Mouse (Mus musculus) brain, embryonic 18.5 days (tissue): Measurements from ENCODE around the gene 2310034G01Rik.

Experiments
- DNase-seq: peaks from one replicate; pipeline ENCODE4 v3.0.0-alpha.2; 2012; ENCODE audit warnings: low read depth, low spot score

The 2310034G01Rik gene

DNA sequence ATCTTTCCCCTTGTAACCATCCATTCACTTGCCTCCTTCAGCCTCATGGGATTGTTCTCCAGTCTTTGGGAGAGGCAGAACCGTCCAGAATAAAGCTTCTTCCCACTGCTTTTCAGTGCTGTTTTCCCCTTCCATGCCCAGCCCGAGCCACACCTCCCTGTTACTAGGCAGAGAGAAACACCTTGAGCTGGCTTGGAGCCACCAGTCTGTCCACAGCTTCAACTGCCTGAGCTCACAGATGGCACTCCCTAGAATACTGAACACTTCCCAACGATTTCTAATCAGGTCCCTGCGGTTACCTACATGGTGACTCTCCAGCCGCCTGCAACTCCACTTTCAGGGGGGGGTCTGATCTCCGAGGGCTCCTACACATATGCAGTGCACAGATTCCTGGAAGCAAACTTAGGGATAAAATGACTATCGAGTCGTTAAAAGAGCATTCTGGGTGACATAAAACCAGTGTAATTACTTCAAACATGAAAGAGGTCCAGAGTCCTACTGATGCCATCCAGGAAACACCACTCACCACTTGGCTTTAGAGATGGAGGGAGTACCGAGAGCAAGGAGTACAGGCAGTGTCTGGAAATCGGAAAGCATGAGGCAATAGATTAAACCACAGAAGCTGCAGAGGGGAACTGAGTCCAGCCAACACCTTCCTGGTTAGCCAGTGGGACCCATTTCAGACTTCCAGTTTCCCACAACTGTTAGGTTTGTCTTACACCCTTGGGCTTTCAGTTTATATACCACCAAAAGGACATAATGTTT, at the start of gene 2310034G01Rik:
2310034G01Rik (minus strand) TSS at position 135 of the 765 bp plus-strand sequence.
- no peak for DNase-seq

DNA sequence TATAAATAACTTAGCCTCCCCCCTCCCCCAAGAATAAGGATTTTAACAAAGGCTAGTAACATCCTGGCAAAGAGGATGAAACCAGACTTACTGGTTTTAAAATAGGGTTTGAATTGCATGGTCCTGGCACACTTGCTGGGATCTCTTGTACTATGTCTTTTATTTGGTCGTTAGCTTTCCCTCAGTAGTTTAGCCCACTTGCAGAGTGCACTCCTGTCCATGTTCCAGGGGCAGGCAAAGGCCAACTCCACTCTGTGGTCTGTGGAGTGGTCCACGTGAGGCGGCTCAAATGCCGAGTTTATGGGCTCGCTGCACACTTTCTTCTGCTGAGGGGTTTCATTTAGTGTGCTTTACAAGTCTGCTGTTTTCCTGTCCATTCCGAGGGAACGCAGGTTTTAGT, 49.8 kb upstream of the 2310034G01Rik start:
- no peak for DNase-seq

DNA sequence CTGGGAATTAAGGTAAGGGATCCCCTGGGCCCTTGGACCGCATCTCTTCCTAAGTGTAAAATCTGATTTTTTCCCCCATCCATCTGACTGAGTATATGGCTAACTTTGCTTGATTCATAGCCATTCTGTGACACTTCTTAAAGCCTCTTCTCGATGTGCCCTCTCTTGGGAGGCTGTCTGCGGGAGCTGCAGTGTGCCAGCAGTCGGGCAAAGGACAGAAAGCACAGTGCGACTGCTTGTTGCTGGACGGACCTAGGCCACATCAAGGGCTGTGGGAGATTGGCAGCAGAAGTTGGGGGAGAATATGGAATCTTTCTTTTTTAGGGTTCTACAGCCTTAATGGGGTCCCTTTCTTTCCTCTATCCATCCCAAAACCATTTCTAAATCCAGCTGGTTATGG, 49.3 kb upstream of the 2310034G01Rik start:
- no peak for DNase-seq

DNA sequence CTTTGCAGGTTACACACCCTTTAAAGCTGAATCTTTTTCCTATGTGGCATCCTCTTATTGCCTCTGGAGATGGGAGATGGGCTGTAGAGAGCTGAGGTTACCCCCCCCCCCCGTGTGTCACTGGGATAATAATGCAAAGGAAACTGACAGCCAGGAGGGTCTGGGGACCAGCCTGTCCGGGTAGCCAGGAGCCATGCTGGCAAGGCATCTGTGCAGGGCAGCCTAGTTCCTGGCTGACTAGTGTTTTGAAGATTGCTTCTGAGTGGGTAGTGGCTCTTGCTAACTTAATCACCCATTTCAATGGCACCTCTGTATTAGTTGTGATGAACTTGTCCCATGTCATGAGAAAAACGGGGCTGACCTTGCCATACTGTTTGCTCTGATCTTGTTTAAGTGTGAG, 48.3 kb upstream of the 2310034G01Rik start:
- DNase-seq = no peak

DNA sequence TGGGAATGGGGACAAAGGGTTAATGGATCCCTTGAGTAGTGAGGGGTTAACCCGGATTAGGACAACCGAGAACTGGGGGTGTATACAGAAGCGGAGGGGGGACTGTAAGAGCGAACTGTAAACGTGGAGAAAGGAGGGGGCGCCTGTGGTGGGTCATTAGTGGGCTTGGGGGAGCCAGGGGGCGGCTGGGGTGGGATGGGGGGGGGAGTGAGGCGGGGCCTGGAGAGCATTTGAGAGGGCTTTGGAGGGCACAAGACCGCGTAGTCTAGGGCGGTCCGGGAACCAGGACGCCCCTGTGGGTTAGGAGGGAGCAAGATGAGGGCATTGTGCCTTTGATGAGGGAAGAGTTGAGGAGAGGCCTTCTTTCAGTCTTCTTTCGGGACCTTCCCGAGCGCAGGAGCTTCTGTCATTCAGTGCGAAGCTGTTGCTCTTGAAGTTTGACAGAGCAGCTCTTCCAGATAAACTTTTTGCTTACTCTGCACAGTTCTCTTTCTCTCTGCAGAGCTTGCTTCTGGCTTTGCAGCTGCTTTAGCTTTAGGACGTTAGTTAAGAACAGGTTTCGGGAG, 47.4 kb upstream of the 2310034G01Rik start:
- DNase-seq = no peak

DNA sequence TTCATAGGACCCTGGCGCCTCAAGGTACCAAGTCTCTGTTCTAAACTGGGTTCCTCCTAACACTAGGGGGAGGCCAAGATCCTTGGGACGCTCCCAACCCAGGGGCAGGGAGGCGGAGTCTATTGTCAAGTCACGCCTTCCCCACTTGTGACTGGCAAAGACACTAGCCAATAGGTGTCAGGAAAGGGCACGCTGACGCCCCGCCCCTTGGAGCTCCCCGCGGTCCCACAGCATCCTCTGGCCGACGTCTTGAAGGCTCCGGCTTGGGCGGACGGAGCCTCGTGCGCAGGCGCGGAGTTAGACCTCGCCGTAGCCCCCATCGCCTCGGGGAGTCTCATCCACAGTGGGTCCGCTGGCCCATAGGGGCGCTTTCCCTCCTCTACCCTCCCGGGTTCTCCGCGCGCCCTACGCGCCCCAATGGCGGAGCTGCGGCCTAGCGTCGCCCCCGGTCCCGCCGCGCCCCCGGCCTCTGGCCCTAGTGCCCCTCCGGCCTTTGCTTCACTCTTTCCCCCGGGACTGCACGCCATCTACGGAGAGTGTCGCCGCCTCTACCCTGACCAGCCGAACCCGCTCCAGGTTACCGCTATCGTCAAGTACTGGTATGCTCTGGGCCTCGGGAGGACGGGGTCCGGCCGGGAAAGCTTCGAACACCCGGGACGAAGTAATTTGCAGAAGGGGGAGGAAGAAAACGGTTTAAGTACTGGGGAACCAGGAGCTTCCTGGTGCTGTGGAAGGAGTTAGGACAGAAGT, 46.8 kb upstream of the 2310034G01Rik start, which contains the start of gene Sufu:
Sufu (plus strand) TSS at position 211 of the 750 bp plus-strand sequence.
- peak; percentile 94 for DNase-seq

DNA sequence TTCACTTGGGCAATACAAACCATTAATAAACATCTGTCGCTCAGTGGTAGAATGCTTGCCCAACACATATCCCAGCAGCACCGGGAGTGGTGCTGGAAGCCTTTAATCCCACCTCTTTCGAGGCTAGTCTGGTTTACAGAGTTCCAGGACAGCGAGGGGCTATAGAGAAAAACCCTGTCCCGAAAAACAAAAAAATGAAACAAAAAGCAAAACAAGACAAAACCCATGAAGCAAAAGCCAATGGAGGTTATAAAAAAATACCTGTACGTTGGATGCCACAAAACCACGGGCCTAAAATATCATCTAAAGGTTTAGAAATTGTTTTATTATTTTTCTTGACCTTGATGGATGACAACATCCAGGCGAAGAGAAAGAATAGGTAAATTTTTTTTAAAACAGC, 46.0 kb upstream of the 2310034G01Rik start:
- no peak for DNase-seq

DNA sequence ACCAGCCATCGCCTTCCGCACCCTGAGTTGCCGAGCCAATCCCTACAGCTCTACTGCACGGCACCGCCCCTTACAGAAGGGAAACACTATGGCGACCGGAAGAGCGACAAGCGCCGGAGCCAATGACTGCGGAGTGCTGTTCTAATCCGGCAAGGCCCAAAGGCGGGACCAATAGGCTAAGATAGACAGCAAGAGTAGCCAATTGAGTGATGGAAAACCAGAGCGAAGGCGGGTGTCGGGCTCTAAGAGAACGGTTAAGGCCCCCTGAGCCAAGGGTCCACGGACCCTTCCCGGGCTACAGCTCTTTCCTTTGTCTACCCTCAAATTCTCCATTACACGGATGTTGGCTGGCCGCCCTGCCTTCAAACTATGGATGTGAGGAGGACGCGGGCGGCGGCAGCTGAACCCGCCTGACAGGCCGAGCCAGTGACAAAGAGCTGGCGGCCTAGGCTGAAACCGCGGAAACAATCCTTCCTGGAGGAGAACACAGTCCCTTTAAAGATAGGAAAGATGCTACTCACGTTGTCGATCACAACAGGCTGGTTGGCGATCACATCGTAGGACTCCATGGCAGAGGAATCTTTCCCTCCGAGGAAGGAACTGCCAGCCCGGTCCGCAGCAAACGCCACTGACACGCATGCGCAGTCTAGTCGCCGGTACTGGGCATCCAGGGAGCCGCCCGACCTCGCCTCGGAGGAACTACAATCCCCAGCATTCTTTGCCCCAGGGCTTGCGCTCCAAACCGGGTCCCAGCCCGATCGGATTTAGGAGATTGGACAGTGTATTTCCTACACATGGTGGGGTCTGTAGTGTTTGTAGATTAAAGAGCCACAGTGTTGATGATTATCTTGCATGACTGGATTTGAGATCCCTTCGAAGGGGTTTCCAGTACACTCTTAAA, 45.3 kb upstream of the 2310034G01Rik start, which contains the start of gene Actr1a:
Actr1a (minus strand) TSS at position 640 of the 901 bp plus-strand sequence.
- peak; percentile 98 for DNase-seq

DNA sequence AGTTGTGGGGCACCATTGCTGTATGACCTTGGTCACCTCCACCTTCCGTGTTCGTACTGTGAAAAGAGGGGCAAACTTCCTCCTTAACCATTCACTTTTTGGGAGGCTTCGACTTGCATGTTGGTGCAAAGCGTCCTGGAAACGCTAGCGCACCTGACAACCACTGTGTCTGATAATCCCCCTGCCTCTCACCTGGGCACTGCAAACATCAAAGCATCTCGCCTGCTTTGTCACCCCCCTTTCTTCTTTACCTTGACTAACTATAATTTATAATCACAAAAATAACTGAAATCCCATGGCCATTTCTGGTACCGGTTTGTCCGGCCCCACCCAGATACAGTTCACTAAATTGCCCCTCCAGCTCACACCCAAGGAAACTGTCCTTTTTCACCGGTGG, 44.6 kb upstream of the 2310034G01Rik start:
- DNase-seq = no peak

DNA sequence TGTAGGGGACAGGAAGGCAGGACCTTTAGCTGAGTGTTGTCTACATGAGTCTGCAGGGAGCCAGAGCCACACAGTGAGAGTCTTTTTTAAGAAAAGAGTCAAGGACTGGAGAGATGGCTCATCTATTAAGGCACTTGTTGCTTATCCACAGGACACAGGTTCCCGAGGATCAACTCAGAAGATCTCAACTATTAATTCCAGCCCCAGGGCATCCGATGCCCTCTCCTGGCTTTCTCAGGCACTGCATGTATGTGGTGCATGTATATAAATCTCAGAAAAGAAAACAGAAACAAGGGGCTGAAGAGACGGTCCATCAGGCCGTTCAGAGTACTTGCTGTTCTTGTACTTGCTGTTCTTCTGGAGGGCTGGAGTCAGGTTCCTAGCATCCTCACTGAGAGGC, 41.9 kb upstream of the 2310034G01Rik start:
- DNase-seq = no peak

DNA sequence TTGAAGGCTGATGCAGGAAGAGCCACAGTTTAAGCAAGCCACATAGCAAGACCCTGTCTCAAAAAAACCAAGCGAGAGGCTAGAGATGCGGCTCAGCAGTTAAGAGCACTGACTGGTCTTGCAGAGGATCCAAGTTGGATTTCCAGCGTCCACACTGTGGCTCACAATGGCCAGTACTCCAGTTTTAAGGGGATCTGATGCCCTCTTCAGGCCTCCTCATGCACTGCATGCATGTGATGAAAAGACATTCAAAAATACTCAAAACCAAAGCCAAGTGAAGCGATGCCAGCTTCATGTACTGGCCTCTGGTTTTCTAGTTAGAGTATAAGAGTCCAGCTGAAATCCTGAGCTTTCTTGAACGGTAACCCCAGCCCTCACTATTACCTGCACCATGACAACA, 39.8 kb upstream of the 2310034G01Rik start:
- no peak for DNase-seq

DNA sequence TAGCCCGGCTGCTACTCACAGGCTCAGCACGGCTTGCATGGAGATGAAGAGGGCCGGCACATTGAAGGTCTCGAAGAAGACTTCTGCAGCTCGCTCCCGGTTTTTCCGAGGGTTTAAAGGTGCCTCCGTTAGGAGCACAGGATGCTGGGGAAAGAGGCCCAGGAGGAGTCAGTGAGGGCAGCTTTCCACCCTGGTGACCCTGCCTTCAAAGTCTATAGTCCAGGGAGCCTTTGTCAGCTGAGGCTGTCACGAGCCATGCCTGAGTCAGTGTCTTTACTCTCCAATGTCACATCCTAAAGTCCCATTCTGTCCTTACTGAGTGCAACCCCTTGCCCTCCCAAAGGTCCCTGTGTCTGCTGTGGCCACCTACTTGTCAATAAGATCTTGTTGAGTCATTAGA, 32.2 kb upstream of the 2310034G01Rik start:
- no peak for DNase-seq

DNA sequence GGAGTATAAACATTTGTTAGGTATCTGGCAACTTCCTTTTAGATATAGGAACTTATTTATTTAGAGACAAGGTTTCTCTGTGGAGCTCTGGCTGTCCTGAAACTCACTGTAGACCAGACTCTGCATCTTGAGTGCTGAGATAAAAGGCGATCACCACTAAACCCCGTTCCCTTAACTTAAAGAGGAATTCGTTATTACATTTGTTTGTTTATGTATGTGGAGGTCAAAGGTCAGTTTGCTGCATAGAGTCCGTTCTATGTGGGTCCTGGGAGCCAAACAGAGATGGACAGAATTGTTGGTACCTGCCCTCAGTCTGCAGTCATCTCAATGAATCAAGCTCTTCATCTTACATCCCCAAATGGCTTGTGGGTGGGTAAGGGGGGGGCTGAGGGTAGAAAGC, 25.8 kb upstream of the 2310034G01Rik start:
- no peak for DNase-seq

DNA sequence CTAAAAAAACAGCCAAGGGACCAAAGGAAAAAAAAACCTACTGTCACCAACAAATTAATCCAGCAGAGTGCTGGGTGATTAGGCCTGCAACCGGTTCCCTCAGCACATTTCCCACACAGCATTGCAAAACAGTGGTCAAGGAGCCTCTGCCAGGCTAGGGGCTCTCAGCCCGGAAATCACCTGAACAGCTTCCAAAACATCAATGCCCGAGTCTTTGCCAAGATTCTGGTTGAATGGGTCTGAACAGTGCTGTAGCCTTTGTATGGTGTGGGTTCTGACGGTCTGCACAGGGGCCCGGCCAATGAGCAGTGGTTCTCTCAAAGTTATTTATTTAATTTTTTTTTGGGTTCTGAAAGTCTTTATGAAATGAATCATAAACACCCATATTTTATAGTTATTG, 25.4 kb upstream of the 2310034G01Rik start:
- no peak for DNase-seq

DNA sequence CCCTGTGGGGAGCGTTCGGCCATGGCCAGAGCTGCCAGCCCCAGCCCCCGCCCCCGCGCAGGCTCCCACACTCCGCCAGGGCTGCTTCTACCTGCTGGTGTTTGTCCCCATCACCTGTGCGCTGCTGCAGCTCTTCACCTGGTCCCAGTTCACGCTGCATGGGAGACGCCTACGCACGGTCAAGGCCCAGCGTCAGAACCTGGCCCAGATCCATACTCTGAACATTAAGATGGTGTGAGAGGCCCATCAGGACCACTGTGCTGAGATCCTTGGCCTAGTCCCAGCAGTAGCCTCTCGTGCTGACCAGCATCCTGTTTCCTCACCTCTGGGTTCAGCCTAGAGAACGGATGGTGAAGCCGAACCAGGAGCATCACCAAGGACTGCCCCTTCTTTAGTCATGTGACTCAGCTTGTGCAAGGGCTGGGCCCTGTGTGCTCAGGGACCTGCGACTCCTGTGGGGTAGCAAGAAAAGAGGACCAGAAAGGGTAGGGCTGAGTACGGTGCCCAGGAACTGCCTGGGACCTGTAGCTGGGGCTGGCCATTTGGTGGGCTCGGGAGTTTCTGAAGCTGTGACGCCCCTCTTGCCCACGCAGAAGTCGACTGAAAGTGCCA, 24.5 kb upstream of the 2310034G01Rik start:
- no peak for DNase-seq

DNA sequence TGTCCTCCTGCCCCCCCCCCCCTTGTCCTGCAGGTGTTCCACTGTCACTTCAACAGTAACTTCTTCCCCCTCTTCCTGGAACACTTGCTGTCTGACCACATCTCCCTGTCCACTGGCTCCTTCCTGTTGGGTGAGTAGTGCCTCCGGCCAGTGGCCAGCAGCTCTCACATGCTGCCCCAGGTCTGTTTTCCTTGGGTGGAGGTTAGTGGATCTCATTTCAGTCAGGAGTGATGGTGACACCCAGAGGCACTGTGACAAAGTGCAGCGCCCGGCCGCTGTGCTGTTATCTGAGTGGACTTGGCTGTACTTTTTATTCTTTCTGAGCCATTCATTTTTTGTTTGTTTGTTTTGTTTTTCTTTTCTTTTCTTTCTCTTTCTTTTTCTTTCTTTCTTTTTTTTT, 19.1 kb upstream of the 2310034G01Rik start:
- no peak for DNase-seq

DNA sequence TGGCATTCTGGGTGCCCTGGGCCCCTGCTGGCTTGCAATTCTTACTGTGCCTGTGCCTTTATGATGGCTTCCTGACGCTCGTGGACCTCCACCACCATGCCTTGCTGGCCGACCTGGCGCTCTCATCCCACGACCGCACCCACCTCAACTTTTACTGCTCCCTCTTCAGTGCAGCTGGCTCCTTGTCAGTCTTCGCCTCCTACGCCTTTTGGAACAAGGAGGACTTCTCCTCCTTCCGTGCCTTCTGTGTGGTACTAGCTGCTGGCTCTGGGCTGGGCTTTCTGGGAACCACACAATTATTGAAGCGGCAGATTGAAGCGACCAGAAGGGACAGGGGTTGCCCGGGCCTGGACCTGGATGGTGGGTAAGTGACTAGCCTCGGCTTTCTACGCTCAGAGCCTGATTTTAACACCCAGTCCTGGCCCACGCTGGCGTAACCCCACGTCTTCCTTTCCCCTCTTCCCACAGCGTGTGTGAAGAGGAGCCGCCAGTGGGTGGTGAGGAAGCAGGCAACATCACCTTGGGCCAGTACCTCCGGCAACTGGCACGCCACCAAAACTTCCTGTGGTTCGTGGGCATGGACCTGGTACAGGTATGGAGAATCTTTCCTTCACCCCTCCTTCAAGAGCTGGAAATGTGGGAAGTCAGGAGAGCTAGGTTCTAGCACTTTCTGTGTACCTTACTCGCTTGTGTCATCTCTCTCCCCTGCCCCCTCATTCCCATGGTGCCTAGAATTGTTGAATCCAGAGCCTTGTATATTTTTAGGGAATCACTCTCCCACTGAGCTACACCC, 17.9 kb upstream of the 2310034G01Rik start:
- no peak for DNase-seq

DNA sequence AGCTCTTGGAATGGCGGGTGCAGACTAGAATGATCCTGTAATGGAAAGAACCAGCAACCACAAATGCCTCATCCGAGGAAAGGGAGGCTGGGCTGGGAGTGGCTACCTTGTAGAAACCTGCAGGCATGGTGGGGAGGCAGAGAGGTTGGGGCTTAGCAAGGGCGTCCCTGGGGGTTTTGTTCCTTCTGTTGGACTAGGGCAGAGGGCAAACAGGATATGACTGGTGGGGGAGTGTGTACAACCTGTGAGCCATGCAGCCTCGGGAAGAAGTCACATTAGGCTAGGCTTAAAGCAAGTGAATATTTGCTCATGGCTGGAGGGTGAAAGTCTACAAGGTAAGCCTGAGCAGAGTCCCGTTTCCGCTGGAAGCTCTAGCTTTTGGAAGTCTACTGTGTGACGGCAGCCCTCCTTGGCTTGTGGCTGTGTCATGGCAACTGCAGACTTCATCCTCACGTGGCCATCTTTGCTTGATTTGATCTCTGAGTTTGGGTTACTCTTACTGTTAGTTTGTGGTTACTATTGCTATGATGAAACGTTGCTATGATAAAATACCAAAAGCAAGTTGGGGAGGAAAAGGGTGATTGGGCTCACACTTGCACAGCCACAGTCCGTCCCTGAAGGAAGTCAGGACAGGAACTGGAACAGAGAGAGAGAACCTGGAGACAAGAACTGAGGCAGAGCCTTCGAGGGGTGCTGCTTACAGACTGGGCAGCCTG, 13.3 kb upstream of the 2310034G01Rik start:
- no peak for DNase-seq

DNA sequence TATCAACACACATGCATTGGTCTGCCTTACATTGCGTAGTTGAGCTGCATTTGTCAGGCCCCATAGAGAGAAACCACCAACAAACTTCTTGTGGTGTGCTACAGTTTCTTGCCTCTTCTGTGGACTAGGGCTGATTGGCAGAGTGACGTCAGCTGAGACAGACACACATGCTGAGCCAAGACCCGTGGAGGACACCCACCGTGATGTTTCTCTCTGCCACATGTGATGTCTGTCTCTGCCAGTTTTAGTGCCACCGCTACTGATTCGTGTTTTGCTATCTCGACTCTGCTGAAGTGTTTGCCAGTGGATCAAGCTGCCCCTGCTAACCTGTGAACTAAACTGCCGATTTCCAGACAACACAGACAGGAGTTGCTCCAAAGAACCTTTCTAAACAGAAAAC, 12.0 kb upstream of the 2310034G01Rik start:
- DNase-seq = no peak

DNA sequence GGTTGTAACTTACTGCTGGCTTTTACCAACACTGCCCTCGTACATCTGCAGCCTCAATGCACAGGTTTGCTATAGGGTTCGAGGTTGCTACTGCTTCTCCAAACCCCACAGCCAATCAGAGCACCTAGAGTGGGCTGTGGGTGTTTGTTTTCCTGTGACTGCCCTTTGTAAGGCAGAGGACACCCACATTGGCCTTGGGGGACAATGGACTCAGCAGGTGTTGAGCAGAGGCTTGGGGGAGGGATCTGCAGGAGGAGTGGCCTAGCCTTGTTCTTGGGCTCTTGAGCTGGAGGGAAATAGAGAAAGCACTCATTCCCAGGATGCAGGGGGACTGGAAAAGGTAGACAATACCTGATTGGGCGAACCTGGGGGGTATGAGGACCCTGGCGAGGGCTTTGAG, 8.3 kb upstream of the 2310034G01Rik start:
- DNase-seq = no peak
